Mouse (Mus musculus) midbrain, embryonic 13.5 days (tissue): Measurements from ENCODE around the gene Miip. TPM values are rescaled to one million over a fixed set of nuclear protein-coding genes. Genes with fewer than 3 reads are reported as not detected.
"Not testable (repeated sequence)": the region's sequence is repeated elsewhere in the genome, so short reads cannot be mapped to it uniquely, and the experiment has no call there.

Experiments used
- ATAC-seq: fragments of 200-750 bp; cut with Nextera tagmentation; 2 replicates; pipeline ENCODE4 v1.8.0; 2017; ENCODE audit warnings: mild to moderate bottlenecking, moderate TSS enrichment, moderate library complexity
- H3K27ac ChIP-seq: fragments of 300-500 bp; sonication (generic); 2 replicates; pipeline ENCODE4 v1.5.1; 2015; ENCODE audit warnings: inconsistent platforms, mild to moderate bottlenecking, moderate library complexity
- H3K27me3 ChIP-seq: fragments of 300-500 bp; sonication (generic); 2 replicates; pipeline ENCODE4 v1.6.1; 2015; ENCODE audit warnings: mild to moderate bottlenecking, inconsistent platforms
- H3K36me3 ChIP-seq: fragments of 300-500 bp; sonication (generic); 2 replicates; pipeline ENCODE4 v1.6.1; 2015; ENCODE audit warnings: mild to moderate bottlenecking, inconsistent platforms
- H3K4me1 ChIP-seq: fragments of 300-500 bp; sonication (generic); replicated peaks from 2 replicates; pipeline ENCODE4 v1.6.1; 2015; ENCODE audit warnings: inconsistent platforms
- H3K4me2 ChIP-seq: fragments of 300-500 bp; sonication (generic); replicated peaks from 2 replicates; pipeline ENCODE4 v1.6.1; 2015; ENCODE audit warnings: moderate library complexity, mild to moderate bottlenecking, inconsistent platforms
- H3K4me3 ChIP-seq: fragments of 300-500 bp; sonication (generic); replicated peaks from 2 replicates; pipeline ENCODE4 v1.5.1; 2015; ENCODE audit warnings: mild to moderate bottlenecking, inconsistent platforms
- H3K9ac ChIP-seq: fragments of 300-500 bp; sonication (generic); replicated peaks from 2 replicates; pipeline ENCODE4 v1.6.1; 2015; ENCODE audit warnings: mild to moderate bottlenecking, inconsistent platforms
- H3K9me3 ChIP-seq: fragments of 300-500 bp; sonication (generic); 2 replicates; pipeline ENCODE4 v1.6.1; 2016; ENCODE audit warnings: mild to moderate bottlenecking, inconsistent platforms
- WGBS: fragments of 180-500 bp; shearing (Covaris S2); methylation state at CpG from one replicate; pipeline ENCODE4 v1.1.7; 2015; 5-methylcytosine and 5-hydroxymethylcytosine counted together
- polyA plus RNA-seq: library from polyadenylated mRNA; unstranded; fragments of >200 nt; fragmentation: Nextera tagmentation; extraction: Ambion mirVana; gene quantifications from 2 replicates; pipeline ENCODE4 v1.2.1, GENCODE M21; 2015

Miip gene
- polyA plus RNA-seq, 1 experiment from 2014 or later, result 47.4 TPM

GRCm38 (mm10) chr4:147819659-147820058 is 49.0 kb downstream of the Miip start:
- H3K4me2 ChIP-seq, H3K9ac ChIP-seq, H3K27me3 ChIP-seq, H3K4me3 ChIP-seq, H3K4me1 ChIP-seq, ATAC-seq, H3K27ac ChIP-seq: not testable (repeated sequence)
- Histone ChIP-seq H3K36me3 (peaks cover 38% of the 10 kb centered on the region), H3K9me3 (peaks cover 46% of the 10 kb centered on the region)
- WGBS, result 84% methylated on average over 7 of the region's 7 CpGs

DNA sequence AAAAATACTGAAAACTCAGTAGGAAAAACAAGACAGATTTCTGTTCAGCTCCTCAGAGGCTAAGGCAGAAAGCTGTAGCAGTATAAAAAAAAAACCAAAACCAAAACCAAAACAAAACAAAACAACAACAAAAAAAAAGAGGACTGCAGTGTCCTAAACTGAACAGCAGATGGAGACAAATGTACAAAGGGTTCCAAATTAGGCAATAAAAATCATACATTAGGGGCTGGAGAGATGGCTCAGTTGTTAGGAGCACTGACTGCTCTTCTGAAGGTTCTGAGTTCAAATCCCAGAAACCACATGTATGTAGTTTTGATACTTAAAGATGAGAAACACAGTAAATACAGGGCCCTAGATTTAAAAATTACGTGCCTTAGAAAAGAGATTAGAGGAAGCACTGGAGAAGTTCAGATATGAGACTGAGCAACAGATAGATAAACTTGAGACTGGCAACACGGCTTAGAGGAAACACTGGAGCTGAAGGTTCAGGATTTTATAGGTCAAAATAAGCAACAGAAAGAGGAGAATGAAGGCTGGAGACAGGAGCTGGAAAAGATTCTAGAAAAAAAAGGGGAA is 53.9 kb downstream of the Miip start:
- WGBS, result 85% methylated on average over 2 of the region's 2 CpGs
- Histone ChIP-seq H3K4me2 (no peak overlapping the region), H3K27me3 (no peaks in the 10 kb centered on the region), H3K9ac (no peak overlapping the region), H3K27ac (no peak overlapping the region), H3K4me1 (no peaks in the 10 kb centered on the region), H3K4me3 (no peak overlapping the region), H3K9me3 (peaks cover 6% of the 10 kb centered on the region), H3K36me3 (no peaks in the 10 kb centered on the region)
- ATAC-seq, result no peak

- H3K4me3 ChIP-seq, result no peak overlapping the region
- peaks cover 4% of the 10 kb centered on the region for H3K9me3 ChIP-seq
- peak; percentile 63; the same call in 1 of the 2 replicates for ATAC-seq
- WGBS, result 47% methylated on average over 5 of the region's 5 CpGs
- H3K9ac ChIP-seq, result no peak overlapping the region
- H3K4me2 ChIP-seq, result no peak overlapping the region
- no peak overlapping the region for H3K27ac ChIP-seq
- H3K27me3 ChIP-seq, result no peaks in the 10 kb centered on the region
- H3K36me3 ChIP-seq, result no peaks in the 10 kb centered on the region
- H3K4me1 ChIP-seq, result peaks cover 4% of the 10 kb centered on the region; the same call in 1 of the 2 replicates
Measured at GRCm38 (mm10) chr4:147813249-147813765, 55.3 kb downstream of the Miip start.

Other genes starting within 250 kb of the Miip start
- 2.1 and 2.3 TPM in 2 replicates for gene Zfp979, start 226.3 kb downstream of the Miip start, polyA plus RNA-seq
- not detected in 2 replicates for gene Zfp534, start 166.3 kb downstream of the Miip start, polyA plus RNA-seq
- 3.9 and 4.6 TPM in 2 replicates for gene Zfp984, start 59.0 kb downstream of the Miip start, polyA plus RNA-seq
- gene Zfp933, start 20.4 kb downstream of the Miip start, polyA plus RNA-seq, result 6.2 and 7.7 TPM in 2 replicates
- gene Fv1, start 163 bp upstream of the Miip start, polyA plus RNA-seq, result 11.6 and 12.1 TPM in 2 replicates
- 77.3 and 78.6 TPM in 2 replicates for gene Mfn2, start 35.9 kb upstream of the Miip start, polyA plus RNA-seq
- gene Plod1, start 68.0 kb upstream of the Miip start, polyA plus RNA-seq, result 18.7 and 20.4 TPM in 2 replicates
- 10.2 and 13.6 TPM in 2 replicates for gene 2510039O18Rik, start 72.1 kb upstream of the Miip start, polyA plus RNA-seq
- 0.36 TPM in 1 of 2 replicates, not detected in the other for gene Nppb, start 117.0 kb upstream of the Miip start, polyA plus RNA-seq
- gene Nppa, start 131.9 kb upstream of the Miip start, polyA plus RNA-seq, result 2.5 and 3.4 TPM in 2 replicates
- 33.9 and 35.3 TPM in 2 replicates for gene Clcn6, start 170.0 kb upstream of the Miip start, polyA plus RNA-seq
- 26.6 and 28.4 TPM in 2 replicates for gene Mthfr, start 170.3 kb upstream of the Miip start, polyA plus RNA-seq
- 5.4 and 7.9 TPM in 2 replicates for gene Agtrap, start 219.2 kb upstream of the Miip start, polyA plus RNA-seq